Mouse (Mus musculus): ENCODE results near the gene Prkaa1.

DNA sequence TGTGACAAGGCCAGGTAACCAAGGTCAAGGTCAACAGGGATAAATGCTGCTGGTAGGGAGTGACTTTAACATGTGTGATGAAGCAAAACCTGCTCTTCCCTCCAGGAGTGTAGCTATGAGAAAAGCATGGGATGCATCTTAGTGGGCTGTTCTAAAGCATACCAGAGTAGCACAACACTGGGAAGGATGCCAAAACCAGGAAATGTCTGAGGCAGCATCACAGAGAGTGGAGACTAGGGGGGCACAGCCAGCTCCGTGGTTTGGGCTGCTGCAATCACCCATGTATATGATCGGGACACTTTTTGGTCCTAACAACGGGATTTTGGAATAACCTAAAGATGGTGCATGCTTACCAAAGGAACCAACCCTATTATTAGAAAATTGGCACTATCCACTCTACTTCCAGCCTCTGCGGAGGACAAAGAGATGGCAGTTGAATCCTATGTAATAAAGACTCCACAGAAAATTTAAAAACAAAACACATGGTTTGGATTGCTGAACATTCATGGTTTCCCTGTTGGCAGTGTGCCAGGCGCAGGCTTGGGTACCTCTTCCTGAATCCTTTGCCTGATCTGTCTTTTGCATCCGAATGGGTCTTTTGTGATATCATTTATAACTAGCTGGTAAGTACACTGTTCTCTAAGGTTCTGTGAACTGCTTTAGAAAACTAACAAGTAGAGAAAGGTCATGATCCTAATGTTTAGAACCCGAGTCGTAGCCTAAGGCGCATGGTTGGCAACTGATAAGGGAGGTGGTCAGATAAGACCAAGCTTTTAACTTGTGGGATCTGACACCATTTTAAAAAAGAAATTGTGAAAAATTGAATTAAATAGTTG lies 5.4 kb upstream of the Prkaa1 start:
- TF ChIP-seq CTCF (IDR thresholded peaks at IDR 0.05; ENCODE audit: low read depth, low read length) = no peak
- TF ChIP-seq GATA1 (IDR thresholded peaks at IDR 0.05; ENCODE audit: borderline replicate concordance, low read length) = no peak
- TF ChIP-seq POLR2AphosphoS5 (IDR thresholded peaks at IDR 0.05; ENCODE audit: insufficient replicate concordance, low read depth, low read length) = no peak
- TF ChIP-seq GATA2 (IDR thresholded peaks at IDR 0.05; ENCODE audit: borderline replicate concordance, low read depth, low read length) = no peak
